Mouse (Mus musculus): ENCODE results near the gene Tgfb3. TPM values are rescaled to one million over a fixed set of nuclear protein-coding genes. Genes with fewer than 3 reads are reported as not detected.
A peak's percentile ranks its signal among the peaks of the same experiment; 100 is the strongest.

Gene Tgfb3
- total and polyA plus RNA-seq, 2 experiments = 0.46 to 0.84 TPM

- whole genome bisulfite sequencing = 88% methylated on average over 4 of the region's 4 CpGs
Measured at GRCm38 (mm10) chr12:86090764-86091163, 11.9 kb upstream of the Tgfb3 start.

GRCm38 (mm10) chr12:86088042-86088441, 9.2 kb upstream of the Tgfb3 start:
- WGBS = 85% methylated on average over 7 of the region's 7 CpGs
- H3K27ac ChIP-seq (replicated peaks; ENCODE audit: insufficient read depth, low read depth, low read length) = peak overlapping the region; percentile 48; the same call in 1 of the 2 replicates
- no peak for TF ChIP-seq CTCF (IDR thresholded peaks at IDR 0.05; ENCODE audit: low read depth, low read length)
- DNase-seq (ENCODE audit: extremely low read depth, low read depth, low spot score) = no peak
- H3K36me3 ChIP-seq (ENCODE audit: control insufficient read depth, insufficient read depth, low read length) = no peaks in the 10 kb centered on the region
- H3K79me2 ChIP-seq (ENCODE audit: control insufficient read depth, insufficient read depth, low read length) = no peaks in the 10 kb centered on the region
- no peaks in the 10 kb centered on the region for H3K4me1 ChIP-seq (ENCODE audit: control insufficient read depth, insufficient read depth, low read length)
- no peak overlapping the region for H3K9ac ChIP-seq (ENCODE audit: low read depth, low read length)
- H3K27me3 ChIP-seq (ENCODE audit: control insufficient read depth, insufficient read depth, low read length) = no peaks in the 10 kb centered on the region
- H3K4me3 ChIP-seq (ENCODE audit: insufficient read depth, low read depth, low read length) = no peak overlapping the region

More at GRCm38 (mm10) chr12:86090764-86091163, 11.9 kb upstream of the Tgfb3 start:
- TF ChIP-seq CTCF (IDR thresholded peaks at IDR 0.05; ENCODE audit: low read depth, low read length) = no peak
- no peak for TF ChIP-seq POLR2A (IDR thresholded peaks at IDR 0.05; ENCODE audit: extremely low read depth, insufficient read depth, low read length)
- Histone ChIP-seq H3K27ac (replicated peaks; ENCODE audit: insufficient read depth, low read depth, low read length) (no peak overlapping the region), H3K9ac (ENCODE audit: low read depth, low read length) (no peak overlapping the region), H3K36me3 (ENCODE audit: control insufficient read depth, insufficient read depth, low read length) (no peaks in the 10 kb centered on the region), H3K79me2 (ENCODE audit: control insufficient read depth, insufficient read depth, low read length) (no peaks in the 10 kb centered on the region), H3K4me3 (ENCODE audit: insufficient read depth, low read depth, low read length) (no peak overlapping the region), H3K4me1 (ENCODE audit: control insufficient read depth, insufficient read depth, low read length) (no peaks in the 10 kb centered on the region), H3K27me3 (ENCODE audit: control insufficient read depth, insufficient read depth, low read length) (no peaks in the 10 kb centered on the region)
- DNase-seq (ENCODE audit: extremely low read depth, low read depth, low spot score) = no peak

- H3K4me1 ChIP-seq (ENCODE audit: control insufficient read depth, insufficient read depth, low read length) = peaks cover 2% of the 10 kb centered on the region; the same call in 1 of the 2 replicates
- TF ChIP-seq CTCF (IDR thresholded peaks at IDR 0.05; ENCODE audit: low read depth, low read length) (no peak), POLR2A (IDR thresholded peaks at IDR 0.05; ENCODE audit: extremely low read depth, insufficient read depth, low read length) (no peak)
- 79% methylated on average over 8 of the region's 8 CpGs for whole genome bisulfite sequencing
- H3K9ac ChIP-seq (ENCODE audit: low read depth, low read length) = no peak overlapping the region
- no peaks in the 10 kb centered on the region for H3K27me3 ChIP-seq (ENCODE audit: control insufficient read depth, insufficient read depth, low read length)
- no peaks in the 10 kb centered on the region for H3K36me3 ChIP-seq (ENCODE audit: control insufficient read depth, insufficient read depth, low read length)
- no peak for DNase-seq (ENCODE audit: extremely low read depth, low read depth, low spot score)
- no peaks in the 10 kb centered on the region for H3K79me2 ChIP-seq (ENCODE audit: control insufficient read depth, insufficient read depth, low read length)
- H3K27ac ChIP-seq (replicated peaks; ENCODE audit: insufficient read depth, low read depth, low read length) = no peak overlapping the region
- no peak overlapping the region for H3K4me3 ChIP-seq (ENCODE audit: insufficient read depth, low read depth, low read length)
Measured at GRCm38 (mm10) chr12:86086550-86086949, 7.7 kb upstream of the Tgfb3 start.

- Histone ChIP-seq H3K9ac (ENCODE audit: low read depth, low read length) (no peak overlapping the region), H3K79me2 (ENCODE audit: control insufficient read depth, insufficient read depth, low read length) (no peaks in the 10 kb centered on the region), H3K36me3 (ENCODE audit: control insufficient read depth, insufficient read depth, low read length) (no peaks in the 10 kb centered on the region), H3K4me1 (ENCODE audit: control insufficient read depth, insufficient read depth, low read length) (peaks cover 2% of the 10 kb centered on the region; the same call in 1 of the 2 replicates), H3K4me3 (ENCODE audit: insufficient read depth, low read depth, low read length) (no peak overlapping the region), H3K27ac (replicated peaks; ENCODE audit: insufficient read depth, low read depth, low read length) (no peak overlapping the region), H3K27me3 (ENCODE audit: control insufficient read depth, insufficient read depth, low read length) (no peaks in the 10 kb centered on the region)
- no peak for TF ChIP-seq CTCF (IDR thresholded peaks at IDR 0.05; ENCODE audit: low read depth, low read length)
- no peak for TF ChIP-seq POLR2A (IDR thresholded peaks at IDR 0.05; ENCODE audit: extremely low read depth, insufficient read depth, low read length)
- DNase-seq (ENCODE audit: extremely low read depth, low read depth, low spot score) = no peak
- 88% methylated on average over 7 of the region's 7 CpGs for WGBS
Measured at GRCm38 (mm10) chr12:86085873-86086272, 7.0 kb upstream of the Tgfb3 start.

- under 1% methylated on average over 35 of the region's 35 CpGs for WGBS
- peak; percentile 77 for DNase-seq (ENCODE audit: extremely low read depth, low read depth, low spot score)
- Histone ChIP-seq H3K4me3 (ENCODE audit: insufficient read depth, low read depth, low read length) (peak within 1 kb of the TSS; percentile 75), H3K9ac (ENCODE audit: low read depth, low read length) (peak within 1 kb of the TSS; percentile 27), H3K36me3 (ENCODE audit: control insufficient read depth, insufficient read depth, low read length) (no peaks in the 10 kb centered on the region), H3K27me3 (ENCODE audit: control insufficient read depth, insufficient read depth, low read length) (0 out of 2 replicates have a peak, but pooled peaks cover 2% of the 10 kb centered on the region), H3K4me1 (ENCODE audit: control insufficient read depth, insufficient read depth, low read length) (peaks cover 2% of the 10 kb centered on the region; the same call in 1 of the 2 replicates), H3K27ac (replicated peaks; ENCODE audit: insufficient read depth, low read depth, low read length) (peak within 1 kb of the TSS; percentile 51), H3K79me2 (ENCODE audit: control insufficient read depth, insufficient read depth, low read length) (no peaks in the 10 kb centered on the region)
- TF ChIP-seq POLR2A (IDR thresholded peaks at IDR 0.05; ENCODE audit: extremely low read depth, insufficient read depth, low read length) (0 out of 2 replicates have a peak, but pooled peaks have one; percentile 29), CTCF (IDR thresholded peaks at IDR 0.05; ENCODE audit: low read depth, low read length) (no peak)
Measured at GRCm38 (mm10) chr12:86082481-86083012, 3.7 kb upstream of the Tgfb3 start, which contains the start of gene Ift43. Gene Ift43 (plus strand): TSS chr12:86082541.

- TF ChIP-seq CTCF (IDR thresholded peaks at IDR 0.05; ENCODE audit: low read depth, low read length) (peak; percentile 97), POLR2A (IDR thresholded peaks at IDR 0.05; ENCODE audit: extremely low read depth, insufficient read depth, low read length) (no peak)
- H3K27me3 ChIP-seq (ENCODE audit: control insufficient read depth, insufficient read depth, low read length) = 0 out of 2 replicates have a peak, but pooled peaks cover 3% of the 10 kb centered on the region
- H3K79me2 ChIP-seq (ENCODE audit: control insufficient read depth, insufficient read depth, low read length) = no peaks in the 10 kb centered on the region
- DNase-seq (ENCODE audit: extremely low read depth, low read depth, low spot score) = peak; percentile 52
- WGBS = under 1% methylated on average over 31 of the region's 31 CpGs
- peaks cover 2% of the 10 kb centered on the region; the same call in 1 of the 2 replicates for H3K4me1 ChIP-seq (ENCODE audit: control insufficient read depth, insufficient read depth, low read length)
- no peaks in the 10 kb centered on the region for H3K36me3 ChIP-seq (ENCODE audit: control insufficient read depth, insufficient read depth, low read length)
- peak overlapping the region; percentile 68 for H3K9ac ChIP-seq (ENCODE audit: low read depth, low read length)
- H3K4me3 ChIP-seq (ENCODE audit: insufficient read depth, low read depth, low read length) = peak overlapping the region; percentile 62
- H3K27ac ChIP-seq (replicated peaks; ENCODE audit: insufficient read depth, low read depth, low read length) = no peak overlapping the region
Measured at GRCm38 (mm10) chr12:86079202-86079667, 394 bp upstream of the Tgfb3 start.
